Mouse (Mus musculus): ENCODE data around the gene Gm38392. TPM values are rescaled to one million over a fixed set of nuclear protein-coding genes. Genes with fewer than 3 reads are reported as not detected.

Gm38392 gene
- polyA plus RNA-seq, 1 experiment from 2014 or later, result not detected

DNA sequence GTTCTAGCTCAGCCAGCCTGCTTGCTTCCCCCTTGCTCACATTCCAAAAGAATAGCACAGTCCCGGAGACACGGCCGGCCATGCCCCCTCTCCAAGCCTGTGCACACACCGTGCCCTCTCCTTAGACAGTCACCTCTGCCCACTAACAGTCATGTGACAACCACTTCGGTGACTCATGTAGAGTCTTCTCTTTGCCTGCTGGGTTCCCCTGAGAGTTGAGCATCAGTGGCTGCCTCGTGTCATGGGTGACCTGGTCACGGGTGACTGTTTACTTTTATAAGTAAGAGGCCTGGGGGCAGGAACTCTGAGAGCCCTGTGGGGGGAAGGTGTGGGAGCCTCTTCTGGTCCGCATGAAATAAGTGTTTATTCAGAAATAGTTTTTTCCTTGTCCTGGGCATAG, 53.0 kb downstream of the Gm38392 start:
- Histone ChIP-seq H3K4me1 (replicated peaks) (0 out of 2 replicates have a peak, but pooled peaks cover 2% of the 10 kb centered on the region), H3K4me2 (no peak overlapping the region), H3K36me3 (no peaks in the 10 kb centered on the region), H3K4me3 (no peak overlapping the region), H3K9ac (no peak overlapping the region), H3K27me3 (peaks cover 92% of the 10 kb centered on the region), H3K9me3 (replicated peaks) (no peaks in the 10 kb centered on the region), H3K27ac (no peak overlapping the region)
- ATAC-seq (replicated peaks; ENCODE audit: insufficient number of reproducible peaks, insufficient read depth, low FRiP score, low read depth), result no peak
- WGBS, result 57% methylated on average over 8 of the region's 8 CpGs

DNA sequence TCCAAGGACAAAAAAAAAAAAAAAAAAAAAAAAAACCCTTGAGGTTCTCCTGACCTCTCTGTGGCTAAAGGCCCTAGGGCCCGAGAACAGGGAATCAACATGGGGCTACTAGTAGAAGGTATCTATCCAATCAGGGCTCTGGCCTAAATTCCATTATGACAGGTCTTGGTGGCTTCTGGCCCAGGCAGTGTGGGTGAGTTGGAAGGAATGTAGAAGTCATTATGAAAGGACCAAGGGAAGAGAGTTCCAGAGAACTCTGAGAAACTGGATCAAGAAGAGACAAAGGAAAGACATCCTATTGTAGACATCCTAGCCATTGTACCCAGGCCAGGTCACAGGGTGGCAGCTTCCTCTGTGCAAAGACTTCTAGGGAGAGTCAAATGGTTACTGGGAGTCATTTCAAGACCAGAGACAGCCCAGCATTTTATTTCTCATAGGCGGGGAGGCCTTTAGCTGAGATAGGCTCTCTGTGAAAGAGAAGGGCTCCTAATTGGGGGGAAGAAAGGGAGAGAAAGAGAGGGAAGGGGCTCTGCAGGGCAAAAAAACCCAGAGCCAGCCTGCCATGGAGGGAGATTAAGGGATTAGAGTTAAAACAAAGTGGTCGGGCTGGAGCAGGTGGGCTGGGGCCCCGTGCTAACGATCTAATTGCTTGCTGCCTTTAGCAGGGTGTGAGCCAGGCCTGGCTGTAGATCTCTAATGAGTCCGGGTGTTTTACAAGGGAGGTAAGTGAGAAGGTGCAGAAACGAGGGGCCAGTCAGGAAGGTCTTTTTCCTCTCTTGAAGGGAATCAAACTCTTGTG, 54.0 kb downstream of the Gm38392 start:
- 30% methylated on average over 7 of the region's 7 CpGs for WGBS
- ATAC-seq (replicated peaks; ENCODE audit: insufficient number of reproducible peaks, insufficient read depth, low FRiP score, low read depth), result no peak
- peaks cover 92% of the 10 kb centered on the region for H3K27me3 ChIP-seq

DNA sequence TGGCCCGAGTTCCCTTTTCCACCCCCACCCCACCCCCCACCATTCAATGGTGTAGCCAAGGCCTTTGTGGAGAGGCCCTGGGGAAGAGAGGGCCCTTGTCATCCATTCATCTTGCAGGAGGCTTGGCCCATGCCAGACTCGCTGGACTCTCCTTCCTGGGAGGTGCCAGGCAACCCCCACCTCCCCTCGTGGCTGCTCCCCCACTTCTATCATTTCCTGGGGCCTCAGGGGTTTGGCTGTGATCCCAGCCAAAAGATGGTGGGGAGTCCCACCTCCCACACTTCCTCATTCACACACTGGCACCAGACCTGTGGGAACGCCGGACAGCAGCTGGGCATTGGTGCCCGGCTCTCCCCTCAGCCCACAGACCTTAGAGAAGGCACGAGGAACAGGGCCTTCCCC, 54.7 kb downstream of the Gm38392 start:
- Histone ChIP-seq H3K27me3 (peaks cover 88% of the 10 kb centered on the region), H3K27ac (no peak overlapping the region), H3K9ac (no peak overlapping the region), H3K36me3 (no peaks in the 10 kb centered on the region), H3K9me3 (replicated peaks) (no peaks in the 10 kb centered on the region), H3K4me1 (replicated peaks) (0 out of 2 replicates have a peak, but pooled peaks cover 2% of the 10 kb centered on the region), H3K4me2 (no peak overlapping the region), H3K4me3 (no peak overlapping the region)
- 50% methylated on average over 7 of the region's 7 CpGs for WGBS
- ATAC-seq (replicated peaks; ENCODE audit: insufficient number of reproducible peaks, insufficient read depth, low FRiP score, low read depth), result no peak

More for the DNA sequence above, 54.0 kb downstream of the Gm38392 start:
- Histone ChIP-seq H3K4me3 (no peak overlapping the region), H3K9ac (no peak overlapping the region), H3K9me3 (replicated peaks) (no peaks in the 10 kb centered on the region), H3K4me2 (no peak overlapping the region), H3K27ac (no peak overlapping the region), H3K36me3 (no peaks in the 10 kb centered on the region), H3K4me1 (replicated peaks) (0 out of 2 replicates have a peak, but pooled peaks cover 2% of the 10 kb centered on the region)

DNA sequence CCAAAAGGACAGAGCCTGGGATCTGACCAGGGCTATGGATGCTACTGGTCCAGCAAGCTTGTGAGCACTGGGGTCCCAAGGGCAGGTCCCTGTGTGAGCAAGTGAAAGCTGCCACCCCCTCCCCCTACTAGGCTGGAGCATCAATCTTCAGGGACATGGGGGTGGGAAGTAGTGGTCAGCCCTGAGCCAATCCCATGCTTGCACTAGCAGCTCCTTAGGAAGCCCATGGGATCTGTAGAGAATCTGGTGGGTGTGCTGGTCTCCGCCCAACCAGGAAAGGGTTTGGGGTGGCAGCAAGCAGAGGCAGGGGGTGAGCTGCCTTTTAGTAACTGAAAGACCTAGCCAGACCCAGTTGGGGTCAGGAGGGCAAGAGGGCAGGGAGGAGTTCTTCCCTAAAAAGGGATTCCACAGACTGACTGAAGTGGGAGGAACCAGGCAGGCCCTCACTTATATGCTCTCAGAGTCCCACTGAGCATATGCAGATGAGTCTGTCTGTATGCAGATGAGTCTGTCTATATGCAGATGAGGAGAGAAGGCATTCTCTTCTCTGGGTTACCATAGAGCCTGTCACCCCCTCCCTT, 55.9 kb downstream of the Gm38392 start:
- Histone ChIP-seq H3K9ac (no peak overlapping the region), H3K4me2 (no peak overlapping the region), H3K27me3 (peaks cover 83% of the 10 kb centered on the region), H3K4me3 (no peak overlapping the region), H3K4me1 (replicated peaks) (0 out of 2 replicates have a peak, but pooled peaks cover 2% of the 10 kb centered on the region), H3K27ac (no peak overlapping the region), H3K36me3 (no peaks in the 10 kb centered on the region), H3K9me3 (replicated peaks) (no peaks in the 10 kb centered on the region)
- WGBS, result 42% methylated on average over 1 of the region's 1 CpGs
- ATAC-seq (replicated peaks; ENCODE audit: insufficient number of reproducible peaks, insufficient read depth, low FRiP score, low read depth), result no peak

DNA sequence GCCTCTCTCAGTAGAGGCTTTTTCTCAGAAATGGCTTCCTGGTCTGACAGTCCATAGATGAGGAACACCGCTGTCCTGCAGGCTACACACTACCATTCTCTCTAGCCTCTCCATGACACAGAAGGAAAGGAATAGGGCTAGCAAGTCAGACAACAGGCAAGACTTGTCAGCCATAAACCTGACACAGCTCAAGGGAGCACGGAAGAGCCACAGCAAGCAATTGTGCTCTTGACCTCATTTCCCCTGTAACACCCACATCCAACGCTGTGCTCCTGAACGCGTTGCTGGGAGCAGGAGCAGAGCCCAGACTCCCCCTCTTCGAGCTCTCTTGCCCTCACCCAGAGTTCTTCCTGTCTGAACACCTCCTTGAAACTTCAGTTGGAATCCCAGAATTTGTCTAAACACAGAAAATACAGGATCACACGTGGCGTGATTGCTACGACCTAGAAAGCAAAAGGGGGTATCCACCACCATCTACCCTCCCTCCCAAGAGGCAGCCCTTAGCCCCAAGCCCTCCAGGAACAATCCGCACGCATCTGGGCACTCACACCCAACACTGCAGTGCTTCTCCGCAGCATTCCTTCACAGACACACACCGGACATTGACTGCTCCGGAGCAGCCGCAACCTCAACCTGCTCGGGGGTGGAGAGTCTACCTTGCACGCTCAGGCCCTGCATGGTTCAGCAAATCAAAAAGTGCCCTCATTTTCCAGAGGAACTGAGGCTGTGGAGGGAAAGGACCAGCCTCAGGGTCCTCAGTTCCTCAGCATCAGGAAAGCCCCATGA, 56.6 kb downstream of the Gm38392 start:
- Histone ChIP-seq H3K4me2 (no peak overlapping the region), H3K36me3 (no peaks in the 10 kb centered on the region), H3K9me3 (replicated peaks) (no peaks in the 10 kb centered on the region), H3K27ac (no peak overlapping the region), H3K27me3 (peaks cover 85% of the 10 kb centered on the region), H3K4me3 (no peak overlapping the region), H3K4me1 (replicated peaks) (0 out of 2 replicates have a peak, but pooled peaks cover 2% of the 10 kb centered on the region), H3K9ac (no peak overlapping the region)
- 42% methylated on average over 17 of the region's 17 CpGs for WGBS
- no peak for ATAC-seq (replicated peaks; ENCODE audit: insufficient number of reproducible peaks, insufficient read depth, low FRiP score, low read depth)

DNA sequence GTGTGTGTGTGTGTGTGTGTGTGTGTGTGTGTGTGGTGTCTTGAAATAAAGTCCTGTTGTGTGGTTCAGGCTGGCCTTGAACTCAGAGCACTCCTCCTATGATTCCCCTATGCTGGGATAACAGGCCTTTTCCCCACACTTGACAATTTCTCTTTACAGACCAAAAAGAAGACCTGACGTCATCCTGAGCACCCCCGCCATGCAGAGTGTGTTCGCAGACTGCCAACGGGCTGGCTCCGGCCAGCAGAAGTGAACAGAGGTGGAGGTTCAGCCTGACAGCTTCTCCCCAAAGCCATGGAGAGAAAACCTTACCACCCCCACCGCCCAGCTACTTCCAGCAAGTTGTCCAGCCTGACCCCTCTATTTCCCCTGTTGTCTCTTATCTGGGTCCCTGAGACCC, 57.5 kb downstream of the Gm38392 start:
- no peak for ATAC-seq (replicated peaks; ENCODE audit: insufficient number of reproducible peaks, insufficient read depth, low FRiP score, low read depth)
- Histone ChIP-seq H3K36me3 (no peaks in the 10 kb centered on the region), H3K4me2 (no peak overlapping the region), H3K27me3 (peaks cover 85% of the 10 kb centered on the region), H3K9me3 (replicated peaks) (no peaks in the 10 kb centered on the region), H3K4me1 (replicated peaks) (0 out of 2 replicates have a peak, but pooled peaks cover 2% of the 10 kb centered on the region), H3K9ac (no peak overlapping the region), H3K4me3 (no peak overlapping the region), H3K27ac (no peak overlapping the region)
- 68% methylated on average over 6 of the region's 6 CpGs for WGBS

DNA sequence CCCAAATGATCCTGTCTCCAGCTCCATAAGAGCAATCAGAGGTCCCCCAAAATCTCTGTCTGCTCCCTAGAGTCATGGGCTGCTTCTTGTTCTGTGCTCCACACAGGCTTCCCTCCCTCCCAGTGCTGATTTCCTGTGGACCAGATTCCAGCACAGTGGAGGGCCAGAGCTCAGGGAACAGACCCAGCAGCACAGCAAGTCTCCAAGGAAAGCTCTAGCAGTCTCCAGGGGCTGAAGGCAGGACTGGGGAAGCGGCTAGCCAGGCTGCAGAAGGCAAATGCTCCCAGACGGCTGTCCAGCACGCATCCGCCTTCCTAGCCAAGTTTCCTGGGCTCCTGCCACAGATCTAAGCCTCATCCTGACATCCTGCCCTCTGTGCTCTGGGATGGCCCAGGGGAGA, 58.1 kb downstream of the Gm38392 start:
- Histone ChIP-seq H3K4me1 (replicated peaks) (0 out of 2 replicates have a peak, but pooled peaks cover 2% of the 10 kb centered on the region), H3K4me2 (no peak overlapping the region), H3K36me3 (no peaks in the 10 kb centered on the region), H3K27me3 (peaks cover 87% of the 10 kb centered on the region), H3K9me3 (replicated peaks) (no peaks in the 10 kb centered on the region), H3K9ac (no peak overlapping the region), H3K4me3 (no peak overlapping the region), H3K27ac (no peak overlapping the region)
- WGBS, result 51% methylated on average over 4 of the region's 4 CpGs
- no peak for ATAC-seq (replicated peaks; ENCODE audit: insufficient number of reproducible peaks, insufficient read depth, low FRiP score, low read depth)

DNA sequence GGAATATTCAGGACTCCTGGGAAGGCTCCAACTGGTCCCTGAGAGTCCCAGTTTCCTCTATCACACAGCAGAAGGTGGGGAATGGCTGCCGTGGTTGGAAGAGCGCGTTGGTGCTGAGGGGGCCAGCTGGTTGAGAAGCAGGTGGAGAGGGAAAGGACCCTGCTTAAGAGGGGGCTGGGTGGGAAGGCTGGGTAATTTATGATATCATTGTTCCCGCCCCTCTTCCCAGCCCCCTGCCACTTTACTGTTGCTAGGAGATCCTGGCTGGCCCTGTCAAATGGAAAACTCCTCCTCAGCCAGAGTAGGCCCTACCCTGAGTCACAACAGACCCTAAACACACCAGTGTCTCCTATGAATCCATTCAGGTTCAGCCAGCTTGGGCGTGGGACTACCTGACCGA, 59.0 kb downstream of the Gm38392 start:
- Histone ChIP-seq H3K9ac (no peak overlapping the region), H3K27ac (no peak overlapping the region), H3K36me3 (no peaks in the 10 kb centered on the region), H3K4me2 (no peak overlapping the region), H3K4me1 (replicated peaks) (0 out of 2 replicates have a peak, but pooled peaks cover 2% of the 10 kb centered on the region), H3K9me3 (replicated peaks) (no peaks in the 10 kb centered on the region), H3K27me3 (peaks cover 86% of the 10 kb centered on the region), H3K4me3 (no peak overlapping the region)
- WGBS, result 53% methylated on average over 6 of the region's 6 CpGs
- no peak for ATAC-seq (replicated peaks; ENCODE audit: insufficient number of reproducible peaks, insufficient read depth, low FRiP score, low read depth)

DNA sequence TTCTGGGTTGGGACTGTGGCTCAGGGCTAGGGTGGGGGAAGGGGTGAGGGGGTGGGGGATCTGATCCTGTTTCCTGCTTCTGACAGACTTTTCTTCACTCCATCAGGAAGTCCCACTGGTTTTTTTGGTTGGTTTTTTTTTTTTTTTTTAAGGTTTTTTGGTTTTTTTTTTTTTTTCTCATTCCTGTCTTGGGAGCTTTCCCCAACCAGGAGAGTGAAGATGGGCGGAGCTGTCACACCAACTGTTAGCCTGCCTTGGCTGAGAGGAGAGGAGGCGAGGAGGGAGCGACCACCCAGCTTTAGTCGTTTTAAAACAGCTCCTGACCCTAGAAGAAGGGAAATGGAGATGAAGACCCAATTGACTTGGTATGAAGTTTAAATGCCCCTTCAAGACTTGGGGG, 59.8 kb downstream of the Gm38392 start:
- H3K4me2 ChIP-seq, result no peak overlapping the region
- H3K27ac ChIP-seq, result no peak overlapping the region
- H3K9me3 ChIP-seq (replicated peaks), result no peaks in the 10 kb centered on the region
- no peak overlapping the region for H3K4me3 ChIP-seq
- no peak overlapping the region for H3K9ac ChIP-seq
- no peak for ATAC-seq (replicated peaks; ENCODE audit: insufficient number of reproducible peaks, insufficient read depth, low FRiP score, low read depth)
- H3K27me3 ChIP-seq, result peaks cover 87% of the 10 kb centered on the region
- 0 out of 2 replicates have a peak, but pooled peaks cover 1% of the 10 kb centered on the region for H3K4me1 ChIP-seq (replicated peaks)
- WGBS, result 37% methylated on average over 4 of the region's 4 CpGs
- no peaks in the 10 kb centered on the region for H3K36me3 ChIP-seq

DNA sequence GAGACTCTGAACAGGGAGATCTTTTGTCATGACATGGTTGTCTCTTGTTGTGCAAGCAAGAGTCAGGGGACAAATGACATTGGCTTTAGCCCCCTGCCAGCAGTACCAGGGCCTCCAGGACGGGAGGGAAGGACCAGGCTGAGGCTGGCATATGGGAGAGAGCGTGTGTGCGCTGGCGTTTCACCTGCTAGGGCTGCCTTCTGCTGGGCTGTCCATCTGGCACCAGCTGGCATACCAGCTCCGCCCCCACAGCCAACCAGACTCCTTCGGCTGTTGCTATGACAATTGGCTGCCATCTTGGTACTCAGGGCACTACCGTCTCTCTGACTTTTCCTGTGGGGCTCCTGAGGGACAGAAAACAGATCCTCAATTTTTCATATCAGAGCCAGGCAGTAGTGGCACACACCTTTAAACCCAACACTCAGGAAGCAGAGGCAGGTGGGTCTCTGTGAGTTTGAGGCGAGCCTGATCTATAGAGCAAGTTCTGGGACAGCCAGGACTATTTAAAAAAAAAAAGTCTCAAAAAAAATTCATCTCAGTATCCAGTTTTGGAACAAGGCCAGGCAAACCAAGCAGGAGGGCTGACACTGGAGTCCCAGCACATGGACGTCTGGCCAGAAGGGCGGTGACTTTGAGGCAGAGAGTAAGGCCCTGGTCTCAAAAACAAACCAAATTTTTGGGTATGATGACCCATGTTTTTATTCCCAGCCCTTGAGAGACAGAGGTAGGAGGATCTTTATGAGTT, 60.7 kb downstream of the Gm38392 start:
- no peaks in the 10 kb centered on the region for H3K36me3 ChIP-seq
- WGBS, result 83% methylated on average over 10 of the region's 10 CpGs
- H3K4me3 ChIP-seq, result no peak overlapping the region
- no peak overlapping the region for H3K9ac ChIP-seq
- no peak for ATAC-seq (replicated peaks; ENCODE audit: insufficient number of reproducible peaks, insufficient read depth, low FRiP score, low read depth)
- H3K27me3 ChIP-seq, result peaks cover 87% of the 10 kb centered on the region
- H3K4me2 ChIP-seq, result no peak overlapping the region
- no peaks in the 10 kb centered on the region for H3K4me1 ChIP-seq (replicated peaks)
- no peak overlapping the region for H3K27ac ChIP-seq
- no peaks in the 10 kb centered on the region for H3K9me3 ChIP-seq (replicated peaks)

DNA sequence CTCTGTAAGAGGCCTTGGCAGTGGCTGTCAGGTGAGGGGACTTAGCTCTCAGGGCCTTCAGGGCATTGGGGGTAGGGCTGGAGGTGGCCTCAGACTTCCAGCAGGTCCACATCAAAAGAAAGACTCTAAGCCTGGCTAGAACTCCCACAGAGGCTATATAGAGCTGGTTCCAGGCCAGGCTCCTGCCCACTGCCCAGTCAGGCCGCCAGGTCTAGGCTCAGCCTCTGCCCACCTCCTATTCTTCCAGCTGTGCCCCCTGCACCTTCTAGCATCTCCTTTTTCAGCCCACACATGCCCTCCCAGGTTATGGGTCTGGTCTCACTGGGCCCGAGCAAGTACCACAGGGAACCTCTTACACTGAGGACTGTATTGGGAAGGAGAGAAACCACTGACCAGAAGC, 62.1 kb downstream of the Gm38392 start:
- Histone ChIP-seq H3K4me1 (replicated peaks) (no peaks in the 10 kb centered on the region), H3K9me3 (replicated peaks) (no peaks in the 10 kb centered on the region), H3K36me3 (no peaks in the 10 kb centered on the region), H3K27me3 (peaks cover 86% of the 10 kb centered on the region), H3K9ac (no peak overlapping the region), H3K27ac (no peak overlapping the region), H3K4me3 (no peak overlapping the region), H3K4me2 (no peak overlapping the region)
- 52% methylated on average over 2 of the region's 2 CpGs for WGBS
- no peak for ATAC-seq (replicated peaks; ENCODE audit: insufficient number of reproducible peaks, insufficient read depth, low FRiP score, low read depth)

Data from heart, embryonic 15.5 days (tissue).